Comparison of ENCODE assay signal across 11 mouse cellular contexts in genomic region chr12:75683598-75683997, GRCm38 (mm10).
"Had no signal": no experiment of that assay in that cellular context is flagged by ENCODE, and none has a peak within 500 bp of the region (broad histone marks: within the 10 kb centered on the region; RNA-seq: fewer than 3 reads in every experiment).

No protein-coding gene starts in this region.

- H3K4me3 ChIP-seq: limb, embryonic 15.5 days; midbrain, embryonic 13.5 days; stomach, embryonic 15.5 days had no signal

- H3K9ac ChIP-seq: limb, embryonic 15.5 days; liver, embryonic 14.5 days; midbrain, embryonic 13.5 days; stomach, embryonic 15.5 days had no signal

- H3K4me2 ChIP-seq: limb, embryonic 15.5 days; midbrain, embryonic 13.5 days; stomach, embryonic 15.5 days had no signal

- ATAC-seq: lung, postnatal 0 days; midbrain, embryonic 13.5 days had no signal

- H3K4me1 ChIP-seq: limb, embryonic 15.5 days; midbrain, embryonic 13.5 days; stomach, embryonic 15.5 days had no signal

- H3K9me3 ChIP-seq: limb, embryonic 15.5 days; midbrain, embryonic 13.5 days; stomach, embryonic 15.5 days had no signal

- H3K27ac ChIP-seq: limb, embryonic 15.5 days; liver, embryonic 14.5 days; midbrain, embryonic 13.5 days; stomach, embryonic 15.5 days had no signal

- H3K36me3 ChIP-seq: limb, embryonic 15.5 days; midbrain, embryonic 13.5 days; stomach, embryonic 15.5 days had no signal

- H3K27me3 ChIP-seq: limb, embryonic 15.5 days; midbrain, embryonic 13.5 days; stomach, embryonic 15.5 days had no signal

- DNase-seq: layer of hippocampus, adult 9-11 months; layer of hippocampus, postnatal 36 days; lung, adult 18-20 months; lung, postnatal 36 days; right cerebral cortex, postnatal 14 days; thymus, postnatal 4 days had no signal
